Mouse (Mus musculus): ENCODE data around the gene Dab2ip.

The Dab2ip gene

GRCm38 (mm10) chr2:35622261-35623103 lies 64.4 kb downstream of the Dab2ip start:
- no peak for DNase-seq (ENCODE audit: low spot score in 2 of 2)

GRCm38 (mm10) chr2:35623104-35623377 lies 65.0 kb downstream of the Dab2ip start:
- DNase-seq (ENCODE audit: low spot score in 2 of 2): no peak

GRCm38 (mm10) chr2:35623431-35624148 lies 65.5 kb downstream of the Dab2ip start:
- DNase-seq (ENCODE audit: low spot score in 2 of 2): no peak

- no peak for DNase-seq (ENCODE audit: low spot score in 2 of 2)
Observed at GRCm38 (mm10) chr2:35624380-35625006, 66.4 kb downstream of the Dab2ip start.

- no peak for DNase-seq (ENCODE audit: low spot score in 2 of 2)
Observed at GRCm38 (mm10) chr2:35625007-35625380, 66.9 kb downstream of the Dab2ip start.

GRCm38 (mm10) chr2:35625526-35625925 lies 67.5 kb downstream of the Dab2ip start:
- DNase-seq (ENCODE audit: low spot score in 2 of 2): no peak

GRCm38 (mm10) chr2:35626181-35626727 lies 68.2 kb downstream of the Dab2ip start:
- no peak for DNase-seq (ENCODE audit: low spot score in 2 of 2)

- no peak for DNase-seq (ENCODE audit: low spot score in 2 of 2)
Observed at GRCm38 (mm10) chr2:35627298-35627898, 69.3 kb downstream of the Dab2ip start.

- DNase-seq (ENCODE audit: low spot score in 2 of 2): no peak
Observed at GRCm38 (mm10) chr2:35628052-35628451, 70.0 kb downstream of the Dab2ip start.

- no peak for DNase-seq (ENCODE audit: low spot score in 2 of 2)
Observed at GRCm38 (mm10) chr2:35628656-35629055, 70.6 kb downstream of the Dab2ip start.

GRCm38 (mm10) chr2:35629126-35629525 lies 71.1 kb downstream of the Dab2ip start:
- DNase-seq (ENCODE audit: low spot score in 2 of 2): no peak

- DNase-seq (ENCODE audit: low spot score in 2 of 2): no peak
Observed at GRCm38 (mm10) chr2:35633392-35633791, 75.3 kb downstream of the Dab2ip start.

GRCm38 (mm10) chr2:35634963-35635362 lies 76.9 kb downstream of the Dab2ip start:
- no peak for DNase-seq (ENCODE audit: low spot score in 2 of 2)

- no peak for DNase-seq (ENCODE audit: low spot score in 2 of 2)
Observed at GRCm38 (mm10) chr2:35635541-35635940, 77.5 kb downstream of the Dab2ip start.

GRCm38 (mm10) chr2:35637880-35638535 lies 79.9 kb downstream of the Dab2ip start:
- DNase-seq (ENCODE audit: low spot score in 2 of 2): no peak

- DNase-seq (ENCODE audit: low spot score in 2 of 2): no peak
Observed at GRCm38 (mm10) chr2:35639799-35640198, 81.7 kb downstream of the Dab2ip start.

GRCm38 (mm10) chr2:35640576-35640975 lies 82.5 kb downstream of the Dab2ip start:
- no peak for DNase-seq (ENCODE audit: low spot score in 2 of 2)

GRCm38 (mm10) chr2:35642224-35642623 lies 84.2 kb downstream of the Dab2ip start:
- no peak for DNase-seq (ENCODE audit: low spot score in 2 of 2)

- no peak for DNase-seq (ENCODE audit: low spot score in 2 of 2)
Observed at GRCm38 (mm10) chr2:35646553-35646952, 88.5 kb downstream of the Dab2ip start.

GRCm38 (mm10) chr2:35649708-35650107 lies 91.6 kb downstream of the Dab2ip start:
- DNase-seq (ENCODE audit: low spot score in 2 of 2): peak; percentile 76 to 87

- peak in 1 of 2 experiments; percentile 70 for DNase-seq (ENCODE audit: low spot score in 2 of 2)
Observed at GRCm38 (mm10) chr2:35651297-35651731, 93.2 kb downstream of the Dab2ip start.
